Mouse (Mus musculus) embryonic fibroblast, embryonic 13.5 days (primary cell): ENCODE measurements around the gene Il9. TPM values are rescaled to one million over a fixed set of nuclear protein-coding genes. Genes with fewer than 3 reads are reported as not detected.

Experiments
- H3K27ac ChIP-seq: 2 replicates; pipeline ENCODE4 v1.5.1; 2012; ENCODE audit warnings: low read length, control low read depth, inconsistent platforms; ENCODE audit not compliant: insufficient read depth
- H3K4me1 ChIP-seq: 2 replicates; pipeline ENCODE4 v1.6.1; 2011; ENCODE audit warnings: low read length; ENCODE audit not compliant: control insufficient read depth, insufficient read depth
- H3K4me3 ChIP-seq: 2 replicates; pipeline ENCODE4 v1.5.1; 2011; ENCODE audit warnings: mild to moderate bottlenecking, control low read depth, low read length; ENCODE audit not compliant: insufficient read depth
- CTCF ChIP-seq: IDR thresholded peaks from 2 replicates; pipeline ENCODE4 v1.5.1; 2011; ENCODE audit warnings: mild to moderate bottlenecking, control low read depth, low read length, moderate library complexity, borderline replicate concordance; ENCODE audit not compliant: insufficient read depth
- POLR2A ChIP-seq: IDR thresholded peaks from 2 replicates; pipeline ENCODE4 v1.6.1; 2011; ENCODE audit warnings: low read depth, mild to moderate bottlenecking, control low read depth, low read length, moderate library complexity
- polyA plus RNA-seq: library from polyadenylated mRNA; stranded (reverse); fragments of >200 nt; gene quantifications from 2 replicates; pipeline ENCODE4 v1.2.4, GENCODE M21; 2011; ENCODE audit warnings: low read depth; ENCODE audit not compliant: missing spikeins, insufficient read length

Il9 gene
- polyA plus RNA-seq, 1 experiment = not detected

GRCm38 (mm10) chr13:56432496-56432895 is 49.5 kb downstream of the Il9 start:
- Histone ChIP-seq H3K27ac (no peak overlapping the region), H3K4me1 (no peaks in the 10 kb centered on the region), H3K4me3 (no peak overlapping the region)
- no peak for TF ChIP-seq CTCF
- TF ChIP-seq POLR2A = no peak

Other genes starting within 250 kb of the Il9 start
- gene Neurog1, start 230.1 kb downstream of the Il9 start, polyA plus RNA-seq = not detected in 2 replicates
- gene Cxcl14, start 185.7 kb downstream of the Il9 start, polyA plus RNA-seq = 78.9 and 102 TPM in 2 replicates
- gene Gm3045, start 55.7 kb downstream of the Il9 start, polyA plus RNA-seq = not detected in 2 replicates
- not detected in 2 replicates for gene Slc25a48, start 43.9 kb downstream of the Il9 start, polyA plus RNA-seq
- 2.1 and 3.0 TPM in 2 replicates for gene Fbxl21, start 40.2 kb upstream of the Il9 start, polyA plus RNA-seq
- gene Lect2, start 66.3 kb upstream of the Il9 start, polyA plus RNA-seq = not detected in 2 replicates
- gene Tgfbi, start 127.3 kb upstream of the Il9 start, polyA plus RNA-seq = 64.4 and 125 TPM in 2 replicates
- 59.8 and 75.9 TPM in 2 replicates for gene Smad5, start 220.8 kb upstream of the Il9 start, polyA plus RNA-seq